ENCODE assay signal across 9 mouse cellular contexts in the genomic region with DNA sequence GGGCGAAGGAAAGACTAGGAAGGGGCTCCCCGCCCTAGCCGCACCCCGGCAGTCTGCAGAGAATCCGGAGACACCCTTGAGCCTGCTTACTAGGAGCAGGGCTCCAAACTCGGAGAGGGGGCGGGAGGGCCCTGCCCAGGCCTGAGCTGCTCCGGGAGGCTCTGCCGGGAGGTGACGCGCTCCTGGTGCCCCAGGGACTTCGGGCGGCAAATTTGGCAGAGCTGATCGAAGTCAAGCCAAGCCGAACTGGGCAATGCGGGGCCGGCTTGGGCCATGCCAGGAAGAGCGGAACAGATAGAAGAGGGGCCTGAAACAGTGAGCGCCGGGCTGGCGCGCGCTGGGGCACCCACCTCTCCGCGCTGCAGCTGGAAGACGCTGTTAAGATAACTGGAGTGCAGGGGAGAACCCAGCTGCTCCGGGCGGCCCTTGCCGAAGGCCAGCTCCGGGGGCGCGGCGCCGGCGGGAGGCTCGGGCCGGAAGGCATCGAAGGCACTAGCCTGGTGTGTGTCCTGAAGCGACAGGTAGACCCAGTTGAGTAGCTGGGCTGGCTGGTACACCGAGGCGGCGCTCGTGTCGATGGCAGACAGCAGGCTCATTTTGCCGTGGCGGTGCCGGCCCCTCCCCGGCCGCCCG. TPM values are rescaled to one million over a fixed set of nuclear protein-coding genes. Genes with fewer than 3 reads are reported as not detected.
DNase-seq lines count a peak whose midpoint lies in the region; ATAC-seq lines count a peak whose summit lies in the region.
"Had no signal": no experiment of that assay in that cellular context is flagged by ENCODE, and none has a peak within 500 bp of the region (broad histone marks: within the 10 kb centered on the region; RNA-seq: fewer than 3 reads in every experiment).

No protein-coding gene starts in this region.

- H3K27ac ChIP-seq in embryonic facial prominence, embryonic 13.5 days, result peak overlapping the region; percentile 96
- peak overlapping the region; percentile 94 for H3K27ac ChIP-seq in heart, embryonic 15.5 days
- no peak overlapping the region for H3K27ac ChIP-seq in midbrain, embryonic 11.5 days (ENCODE audit: low read depth, low read length)

- no peaks in the 10 kb centered on the region for H3K27me3 ChIP-seq in embryonic facial prominence, embryonic 13.5 days
- no peaks in the 10 kb centered on the region for H3K27me3 ChIP-seq in heart, embryonic 15.5 days
- peaks cover 7% of the 10 kb centered on the region for H3K27me3 ChIP-seq in midbrain, embryonic 11.5 days (ENCODE audit: control insufficient read depth, insufficient read depth, low read length)

- H3K4me2 ChIP-seq in embryonic facial prominence, embryonic 13.5 days, result peak overlapping the region; percentile 88
- peak overlapping the region; percentile 91 for H3K4me2 ChIP-seq in heart, embryonic 15.5 days
- peak overlapping the region; percentile 87 for H3K4me2 ChIP-seq in midbrain, embryonic 11.5 days

- no peaks in the 10 kb centered on the region for H3K36me3 ChIP-seq in embryonic facial prominence, embryonic 13.5 days
- no peaks in the 10 kb centered on the region for H3K36me3 ChIP-seq in heart, embryonic 15.5 days
- H3K36me3 ChIP-seq in midbrain, embryonic 11.5 days (ENCODE audit: control insufficient read depth, insufficient read depth, low read length), result no peaks in the 10 kb centered on the region
- H3K36me3 ChIP-seq: G1E had no signal

- DNase-seq in cerebellum, postnatal 10 days, result peak; percentile 59 to 61
- DNase-seq in cerebellum, adult 8-10 months, result no peak
- DNase-seq in NIH3T3 (ENCODE audit: low read depth), result peak; percentile 54
- DNase-seq in kidney, postnatal 36 days, result peak; percentile 13 to 42
- DNase-seq in midbrain, embryonic 11.5 days (ENCODE audit: low spot score, missing footprints), result peak; percentile 96
- DNase-seq in thymus, adult 18-20 months, result peak; percentile 48 to 55

- WGBS in embryonic facial prominence, embryonic 13.5 days, result under 1% methylated on average over 47 of the region's 50 CpGs
- under 1% methylated on average over 49 of the region's 50 CpGs for WGBS in heart, embryonic 15.5 days
- under 1% methylated on average over 47 of the region's 50 CpGs for WGBS in midbrain, embryonic 11.5 days

- peaks cover 47% of the 10 kb centered on the region for H3K4me1 ChIP-seq in embryonic facial prominence, embryonic 13.5 days
- H3K4me1 ChIP-seq in heart, embryonic 15.5 days (replicated peaks), result peaks cover 51% of the 10 kb centered on the region
- peaks cover 25% of the 10 kb centered on the region for H3K4me1 ChIP-seq in midbrain, embryonic 11.5 days (ENCODE audit: control insufficient read depth, insufficient read depth, low read length)

- H3K9ac ChIP-seq in embryonic facial prominence, embryonic 13.5 days, result peak overlapping the region; percentile 92
- H3K9ac ChIP-seq in heart, embryonic 15.5 days, result peak overlapping the region; percentile 77
- peak overlapping the region; percentile 61 for H3K9ac ChIP-seq in midbrain, embryonic 11.5 days (ENCODE audit: low read length)

- H3K4me3 ChIP-seq in embryonic facial prominence, embryonic 13.5 days, result peak overlapping the region; percentile 77
- peak overlapping the region; percentile 72 for H3K4me3 ChIP-seq in heart, embryonic 15.5 days
- H3K4me3 ChIP-seq in midbrain, embryonic 11.5 days (ENCODE audit: low read depth, low read length), result peak overlapping the region; percentile 54

- peak; percentile 29; the same call in 1 of the 2 replicates for ATAC-seq in embryonic facial prominence, embryonic 13.5 days (ENCODE audit: insufficient number of reproducible peaks, insufficient read depth, low FRiP score, low TSS enrichment, low read depth)
- peak; percentile 40 for ATAC-seq in heart, embryonic 15.5 days (replicated peaks; ENCODE audit: insufficient number of reproducible peaks, insufficient read depth, low FRiP score, low read depth)
- ATAC-seq in midbrain, embryonic 11.5 days (ENCODE audit: low FRiP score), result peak; percentile 50

- H3K9me3 ChIP-seq in embryonic facial prominence, embryonic 13.5 days, result no peaks in the 10 kb centered on the region
- no peaks in the 10 kb centered on the region for H3K9me3 ChIP-seq in heart, embryonic 15.5 days (replicated peaks)
- no peaks in the 10 kb centered on the region for H3K9me3 ChIP-seq in midbrain, embryonic 11.5 days (ENCODE audit: control insufficient read depth, low read length)
- H3K9me3 ChIP-seq: G1E had no signal

RNA-seq across cellular contexts. Expression of gene Zcchc24, which starts 0.5 kb away (rescaled TPM):
- 29.4 and 32.7 TPM in 2 replicates for polyA plus RNA-seq in embryonic facial prominence, embryonic 13.5 days (2015; fragmentation: Nextera tagmentation; extraction: Ambion mirVana)
- polyA plus RNA-seq in heart, embryonic 15.5 days (2015; fragmentation: Nextera tagmentation; extraction: Ambion mirVana), result 22.4 and 26.8 TPM in 2 replicates
- polyA plus RNA-seq in midbrain, embryonic 11.5 days (2014; fragmentation: Nextera tagmentation; extraction: Ambion mirVana), result 10.1 and 11.4 TPM in 2 replicates
- polyA plus RNA-seq: G1E had no signal
